Mouse (Mus musculus): ENCODE results near the gene Mbnl2.

GRCm38 (mm10) chr14:120315721-120316120 is 40.3 kb downstream of the Mbnl2 start:
- no peak for TF ChIP-seq POLR2A (IDR thresholded peaks at IDR 0.05; ENCODE audit: insufficient read depth, low read length)
- TF ChIP-seq CTCF (IDR thresholded peaks at IDR 0.05; ENCODE audit: low read depth, low read length) = no peak

All from ES-Bruce4 (cell line).